Comparison of ENCODE assay signal across 19 mouse cellular contexts in the genomic region with DNA sequence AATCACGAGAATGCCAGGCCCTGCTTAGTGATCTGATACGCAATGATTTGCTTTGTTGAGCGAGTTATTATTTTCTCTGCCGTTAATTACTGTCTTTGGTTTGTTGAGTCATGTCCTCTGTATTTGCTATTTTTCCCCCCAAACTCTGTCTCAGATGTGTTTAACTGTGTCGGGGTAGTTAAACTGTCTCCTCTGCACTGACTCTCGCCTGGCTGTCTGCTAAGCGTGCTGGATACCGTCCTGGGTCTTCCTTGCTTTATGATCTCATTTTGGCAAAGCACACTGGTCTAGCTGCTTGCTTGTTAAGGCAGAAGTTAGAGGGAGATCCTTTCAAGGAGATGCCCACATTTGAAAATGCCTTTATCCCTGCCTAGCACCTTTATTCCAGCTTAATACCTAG. TPM values are rescaled to one million over a fixed set of nuclear protein-coding genes. Genes with fewer than 3 reads are reported as not detected.
DNase-seq lines count a peak whose midpoint lies in the region; ATAC-seq and TF ChIP-seq lines count a peak whose summit lies in the region.
"Had no signal": no experiment of that assay in that cellular context is flagged by ENCODE, and none has a peak within 500 bp of the region (broad histone marks: within the 10 kb centered on the region; RNA-seq: fewer than 3 reads in every experiment).

No protein-coding gene starts in this region.

- no peaks in the 10 kb centered on the region for H3K36me3 ChIP-seq in heart, embryonic 11.5 days (ENCODE audit: control insufficient read depth, insufficient read depth, low read length)
- H3K36me3 ChIP-seq in kidney, embryonic 16.5 days (ENCODE audit: insufficient read depth, low read length) = no peaks in the 10 kb centered on the region
- H3K36me3 ChIP-seq in lung, postnatal 0 days (ENCODE audit: insufficient read depth, low read length) = no peaks in the 10 kb centered on the region
- H3K36me3 ChIP-seq in midbrain, embryonic 11.5 days (ENCODE audit: control insufficient read depth, insufficient read depth, low read length) = no peaks in the 10 kb centered on the region
- H3K36me3 ChIP-seq: heart, embryonic 13.5 days; hindbrain, embryonic 13.5 days had no signal

- H3K4me1 ChIP-seq in heart, embryonic 11.5 days (ENCODE audit: control insufficient read depth, insufficient read depth, low read length) = no peaks in the 10 kb centered on the region
- 0 out of 2 replicates have a peak, but pooled peaks cover 2% of the 10 kb centered on the region for H3K4me1 ChIP-seq in kidney, embryonic 16.5 days (ENCODE audit: insufficient read depth, low read length)
- no peaks in the 10 kb centered on the region for H3K4me1 ChIP-seq in lung, postnatal 0 days (ENCODE audit: insufficient read depth, low read depth, low read length)
- H3K4me1 ChIP-seq in midbrain, embryonic 11.5 days (ENCODE audit: control insufficient read depth, insufficient read depth, low read length) = no peaks in the 10 kb centered on the region
- H3K4me1 ChIP-seq: heart, embryonic 13.5 days had no signal

- no peaks in the 10 kb centered on the region for H3K27me3 ChIP-seq in heart, embryonic 11.5 days (ENCODE audit: control insufficient read depth, insufficient read depth, low read length)
- no peaks in the 10 kb centered on the region for H3K27me3 ChIP-seq in kidney, embryonic 16.5 days (ENCODE audit: insufficient read depth, low read length)
- H3K27me3 ChIP-seq in lung, postnatal 0 days (replicated peaks; ENCODE audit: insufficient read depth, low read length) = no peaks in the 10 kb centered on the region
- H3K27me3 ChIP-seq in midbrain, embryonic 11.5 days (ENCODE audit: control insufficient read depth, insufficient read depth, low read length) = no peaks in the 10 kb centered on the region
- H3K27me3 ChIP-seq: forebrain, embryonic 13.5 days; heart, embryonic 13.5 days; hindbrain, embryonic 13.5 days had no signal

- H3K9ac ChIP-seq in heart, embryonic 11.5 days (ENCODE audit: low read depth, low read length) = no peak overlapping the region
- no peak overlapping the region for H3K9ac ChIP-seq in kidney, embryonic 16.5 days (replicated peaks; ENCODE audit: low read length)
- H3K9ac ChIP-seq in lung, postnatal 0 days (replicated peaks; ENCODE audit: low read depth) = no peak overlapping the region
- H3K9ac ChIP-seq in midbrain, embryonic 11.5 days (ENCODE audit: low read length) = no peak overlapping the region
- H3K9ac ChIP-seq: forebrain, embryonic 13.5 days; heart, embryonic 13.5 days; hindbrain, embryonic 13.5 days had no signal

- H3K9me3 ChIP-seq in heart, embryonic 11.5 days (replicated peaks; ENCODE audit: control insufficient read depth, low read length) = no peaks in the 10 kb centered on the region
- H3K9me3 ChIP-seq in kidney, embryonic 16.5 days (ENCODE audit: low read length) = no peaks in the 10 kb centered on the region
- H3K9me3 ChIP-seq in lung, postnatal 0 days (ENCODE audit: low read length) = no peaks in the 10 kb centered on the region
- no peaks in the 10 kb centered on the region for H3K9me3 ChIP-seq in midbrain, embryonic 11.5 days (ENCODE audit: control insufficient read depth, low read length)
- H3K9me3 ChIP-seq: forebrain, embryonic 13.5 days; hindbrain, embryonic 13.5 days had no signal

- no peak overlapping the region for H3K4me3 ChIP-seq in heart, embryonic 11.5 days (ENCODE audit: low read depth, low read length)
- H3K4me3 ChIP-seq in kidney, embryonic 16.5 days (ENCODE audit: low read length) = no peak overlapping the region
- no peak overlapping the region for H3K4me3 ChIP-seq in lung, postnatal 0 days (ENCODE audit: low read depth, low read length)
- H3K4me3 ChIP-seq in midbrain, embryonic 11.5 days (ENCODE audit: low read depth, low read length) = no peak overlapping the region
- H3K4me3 ChIP-seq: forebrain, embryonic 13.5 days; heart, embryonic 13.5 days; hindbrain, embryonic 13.5 days had no signal

- H3K4me2 ChIP-seq in heart, embryonic 11.5 days = no peak overlapping the region
- H3K4me2 ChIP-seq in kidney, embryonic 16.5 days (replicated peaks; ENCODE audit: low read depth, low read length) = no peak overlapping the region
- no peak overlapping the region for H3K4me2 ChIP-seq in lung, postnatal 0 days (replicated peaks; ENCODE audit: low read depth, low read length)
- H3K4me2 ChIP-seq in midbrain, embryonic 11.5 days = no peak overlapping the region
- H3K4me2 ChIP-seq: forebrain, embryonic 13.5 days; heart, embryonic 13.5 days; hindbrain, embryonic 13.5 days had no signal

- 84% methylated on average over 8 of the region's 8 CpGs for WGBS in heart, embryonic 11.5 days (ENCODE audit: insufficient replicate concordance)
- 53% methylated on average over 8 of the region's 8 CpGs for WGBS in kidney, embryonic 16.5 days
- 71% methylated on average over 8 of the region's 8 CpGs for WGBS in lung, postnatal 0 days
- 91% methylated on average over 8 of the region's 8 CpGs for WGBS in midbrain, embryonic 11.5 days

- no peak for TF ChIP-seq EP300 in lung, postnatal 0 days (IDR thresholded peaks at IDR 0.05)

- DNase-seq in heart, adult 11 months = peak; percentile 42
- DNase-seq in kidney, postnatal 36 days = no peak
- DNase-seq in lung, postnatal 0 days (ENCODE audit: low spot score) = peak; percentile 19
- no peak for DNase-seq in lung, adult 18-20 months
- no peak for DNase-seq in midbrain, embryonic 11.5 days (ENCODE audit: low spot score, missing footprints)
- DNase-seq: adrenal gland, adult 2 months; adrenal gland, postnatal 25 days; cerebellum, adult 2 months; cerebellum, postnatal 10 days; gastrocnemius, postnatal 36 days; heart, adult 18-20 months had no signal

- H3K27ac ChIP-seq in heart, embryonic 11.5 days (ENCODE audit: low read depth, low read length) = no peak overlapping the region
- peak overlapping the region; percentile 65 for H3K27ac ChIP-seq in kidney, embryonic 16.5 days (ENCODE audit: low read length)
- no peak overlapping the region for H3K27ac ChIP-seq in lung, postnatal 0 days (ENCODE audit: low read length)
- H3K27ac ChIP-seq in midbrain, embryonic 11.5 days (ENCODE audit: low read depth, low read length) = no peak overlapping the region
- H3K27ac ChIP-seq: forebrain, embryonic 13.5 days; heart, embryonic 13.5 days; hindbrain, embryonic 13.5 days; hindbrain, postnatal 0 days had no signal

- no peak for ATAC-seq in heart, embryonic 11.5 days (replicated peaks; ENCODE audit: insufficient number of reproducible peaks, low FRiP score, low TSS enrichment)
- peak; percentile 46; the same call in 1 of the 2 replicates for ATAC-seq in kidney, embryonic 16.5 days (ENCODE audit: low FRiP score, low TSS enrichment)
- ATAC-seq in lung, postnatal 0 days = 0 out of 2 replicates have a peak, but pooled peaks have one; percentile 33
- ATAC-seq in midbrain, embryonic 11.5 days (ENCODE audit: low FRiP score) = no peak
- ATAC-seq: forebrain, embryonic 13.5 days; hindbrain, postnatal 0 days had no signal

- no peak for TF ChIP-seq CTCF in lung, postnatal 0 days (IDR thresholded peaks at IDR 0.05)

RNA-seq across cellular contexts. Expression of gene Cd2, which starts 31.6 kb away (rescaled TPM):
- 0.20 TPM in 1 of 2 replicates, not detected in the other for polyA plus RNA-seq in heart, embryonic 11.5 days (2014; fragmentation: Nextera tagmentation; extraction: Ambion mirVana)
- 0.22 TPM in 1 of 2 replicates, not detected in the other for polyA plus RNA-seq in kidney, embryonic 16.5 days (2015; fragmentation: Nextera tagmentation; extraction: Ambion mirVana)
- 1.2 and 2.2 TPM in 2 replicates for polyA plus RNA-seq in lung, postnatal 0 days (2015; fragmentation: Nextera tagmentation; extraction: Ambion mirVana)
- 0.28 TPM in 1 of 2 replicates, not detected in the other for polyA plus RNA-seq in midbrain, embryonic 11.5 days (2014; fragmentation: Nextera tagmentation; extraction: Ambion mirVana)
- polyA plus RNA-seq: embryonic facial prominence, embryonic 11.5 days; forebrain, embryonic 13.5 days; heart, embryonic 13.5 days; heart, postnatal 0 days; hindbrain, embryonic 13.5 days; hindbrain, postnatal 0 days had no signal

Comparison
In these comparisons a context has a peak if more than half of its experiments do, and no peak if none do; other contexts are left out.
1. DNase-seq: peak in heart, adult 11 months (single experiment) and lung, postnatal 0 days (single experiment); none in kidney, postnatal 36 days (0 of 2), lung, adult 18-20 months (0 of 2) and midbrain, embryonic 11.5 days (single experiment).
2. ATAC-seq: peak in kidney, embryonic 16.5 days (single experiment) and lung, postnatal 0 days (single experiment); none in heart, embryonic 11.5 days (single experiment) and midbrain, embryonic 11.5 days (single experiment).